Mouse (Mus musculus): ENCODE results near the gene Prtn3.
A peak's percentile ranks its signal among the peaks of the same experiment; 100 is the strongest.

Prtn3 gene

DNA sequence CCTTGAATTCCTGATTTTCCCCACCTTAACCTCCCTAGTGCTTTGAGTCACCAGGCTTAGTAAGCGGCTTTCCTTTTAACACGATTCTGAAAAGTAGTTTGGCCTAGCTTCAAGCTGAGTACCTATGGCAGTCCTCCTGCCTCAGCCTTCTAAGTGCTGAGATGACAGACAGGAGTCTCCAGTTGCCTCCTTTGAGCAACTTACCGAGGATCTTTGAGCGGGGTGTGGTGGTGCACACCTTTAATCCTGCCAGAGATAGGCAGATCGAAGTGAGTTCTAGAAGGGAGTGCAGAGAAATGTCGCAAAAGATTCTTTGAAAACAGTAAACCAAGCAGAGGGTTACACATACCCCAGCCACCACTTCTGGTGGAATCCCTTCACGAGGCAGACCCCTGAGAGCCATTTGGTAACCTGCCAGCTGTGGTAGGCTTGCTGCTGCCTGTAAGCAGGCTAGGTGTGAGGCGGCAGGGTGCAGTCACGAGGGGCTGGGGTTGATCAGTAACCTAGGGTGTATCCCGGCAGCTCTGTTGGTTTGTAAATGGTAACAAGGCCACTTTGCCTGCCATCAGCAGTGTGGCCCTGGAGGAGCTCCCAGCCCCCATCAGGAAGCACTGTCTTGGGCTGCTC is 18.6 kb upstream of the Prtn3 start:
- no peak for DNase-seq (ENCODE audit: low spot score)

GRCm38 (mm10) chr10:79856280-79856679 is 18.0 kb upstream of the Prtn3 start:
- no peak for DNase-seq (ENCODE audit: low spot score)

DNA sequence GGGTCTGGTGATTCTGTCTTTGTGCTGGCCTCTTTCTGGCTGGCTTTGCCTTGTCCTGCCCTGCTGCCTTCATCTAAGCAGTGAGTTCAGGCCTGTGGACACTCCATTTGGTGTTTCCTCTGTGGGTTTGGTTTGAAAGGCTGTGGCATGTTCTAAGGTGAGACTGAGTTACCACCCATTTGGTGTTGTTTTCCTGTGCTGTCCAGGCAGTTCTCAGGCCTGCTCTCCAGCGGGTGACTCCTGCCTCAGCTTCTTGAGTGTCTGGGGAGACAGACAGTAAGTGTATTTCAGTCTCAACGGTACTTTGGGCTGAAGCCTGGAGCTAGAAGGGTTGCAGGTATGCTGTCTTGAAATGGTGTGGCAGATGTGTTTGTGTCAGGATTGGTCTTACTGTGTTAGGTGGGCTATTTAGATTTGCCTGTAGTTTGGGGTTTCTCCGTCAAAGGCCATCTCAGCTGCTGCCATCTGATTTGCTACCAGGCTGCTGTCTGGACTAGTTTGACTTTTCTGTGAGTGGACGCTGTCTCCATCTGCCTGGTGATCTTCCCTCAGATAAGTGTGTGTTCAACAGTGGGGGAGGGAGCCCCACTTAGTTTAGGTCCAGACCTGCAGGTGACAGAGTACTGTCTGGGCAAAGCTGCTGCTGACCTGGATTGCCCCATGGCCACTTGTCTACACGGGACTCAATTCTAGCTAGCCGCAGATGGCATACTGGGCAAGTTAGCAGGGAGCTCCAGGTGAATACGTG is 17.4 kb upstream of the Prtn3 start:
- DNase-seq (ENCODE audit: low spot score): no peak

DNA sequence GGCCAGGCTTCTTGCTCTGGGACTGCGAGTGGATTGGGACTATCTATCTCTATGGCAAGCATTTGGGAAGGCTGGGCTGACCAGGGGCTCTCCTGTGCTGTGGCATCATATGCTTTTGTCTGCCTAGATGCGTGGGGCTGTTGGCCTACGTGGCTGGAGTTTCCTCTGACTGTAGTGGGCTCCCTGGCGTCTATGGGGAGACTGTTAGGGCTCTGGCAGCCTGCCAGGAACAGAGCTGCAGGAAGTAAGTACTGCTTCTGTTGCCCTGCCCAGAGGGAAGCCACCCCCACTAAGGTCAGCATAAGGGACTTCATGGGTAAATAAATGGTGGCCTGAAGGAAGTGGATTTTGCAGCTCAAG is 16.8 kb upstream of the Prtn3 start:
- DNase-seq (ENCODE audit: low spot score): peak; percentile 47

DNA sequence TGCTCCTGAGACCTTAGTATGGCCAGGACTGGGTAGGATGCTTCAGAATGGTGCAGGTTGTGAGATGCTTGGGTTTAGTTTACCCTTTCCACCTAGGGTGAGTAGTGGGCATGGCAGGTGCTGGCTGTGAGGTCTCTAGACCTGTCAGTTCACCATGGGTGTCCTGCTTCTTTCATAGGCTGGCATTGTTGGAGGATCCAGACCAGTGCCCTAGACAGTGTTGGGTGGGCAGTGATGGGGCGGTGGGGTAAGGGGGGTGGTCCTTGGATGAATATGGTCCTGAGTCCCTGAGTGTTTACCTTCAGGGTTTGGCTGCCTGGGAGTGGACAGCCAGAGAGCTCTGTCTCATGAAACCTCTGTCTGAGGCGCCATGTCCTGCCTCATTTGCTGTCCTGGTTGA is 16.4 kb upstream of the Prtn3 start:
- no peak for DNase-seq (ENCODE audit: low spot score)

DNA sequence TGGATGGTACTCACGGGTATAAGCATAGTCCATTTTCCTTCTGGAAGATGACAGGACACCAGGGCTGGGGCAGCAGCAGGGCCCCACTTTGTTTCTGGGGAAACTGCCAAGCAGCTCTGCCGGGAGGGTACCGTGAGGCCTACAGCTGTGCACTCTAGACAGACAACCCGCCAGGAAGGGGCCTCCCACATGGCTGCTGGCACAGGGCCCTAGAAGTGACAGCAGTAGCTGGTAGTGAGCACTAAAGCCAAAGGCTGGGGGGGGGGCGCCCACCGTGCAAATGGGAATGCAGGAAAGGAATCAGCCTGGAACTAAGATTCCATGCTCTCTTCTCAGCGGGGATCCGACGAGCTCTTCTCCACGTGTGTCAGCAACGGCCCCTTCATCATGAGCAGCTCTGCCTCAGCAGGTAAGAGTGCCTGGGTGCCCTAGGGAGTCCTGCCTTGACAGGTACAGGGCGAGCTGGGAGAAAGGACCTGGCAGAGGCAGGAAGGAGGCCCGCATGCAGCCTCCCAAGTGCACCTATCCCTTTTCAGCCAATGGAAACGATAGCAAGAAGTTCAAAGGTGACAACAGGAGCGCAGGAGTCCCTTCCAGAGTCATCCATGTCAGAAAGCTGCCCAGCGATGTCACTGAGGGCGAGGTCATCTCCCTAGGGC is 15.7 kb upstream of the Prtn3 start:
- DNase-seq (ENCODE audit: low spot score): no peak

DNA sequence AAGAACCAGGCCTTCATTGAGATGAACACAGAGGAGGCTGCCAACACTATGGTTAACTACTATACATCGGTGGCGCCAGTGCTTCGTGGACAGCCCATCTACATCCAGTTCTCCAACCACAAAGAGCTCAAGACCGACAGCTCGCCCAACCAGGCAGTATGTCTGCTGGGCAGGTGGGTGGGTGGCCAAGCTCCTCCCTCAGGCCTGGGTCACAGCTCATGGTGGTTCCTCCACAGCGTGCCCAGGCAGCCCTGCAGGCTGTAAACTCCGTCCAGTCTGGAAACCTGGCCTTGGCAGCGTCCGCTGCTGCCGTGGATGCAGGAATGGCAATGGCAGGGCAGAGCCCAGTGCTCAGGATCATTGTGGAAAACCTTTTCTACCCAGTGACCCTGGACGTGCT is 15.2 kb upstream of the Prtn3 start:
- DNase-seq (ENCODE audit: low spot score): no peak

DNA sequence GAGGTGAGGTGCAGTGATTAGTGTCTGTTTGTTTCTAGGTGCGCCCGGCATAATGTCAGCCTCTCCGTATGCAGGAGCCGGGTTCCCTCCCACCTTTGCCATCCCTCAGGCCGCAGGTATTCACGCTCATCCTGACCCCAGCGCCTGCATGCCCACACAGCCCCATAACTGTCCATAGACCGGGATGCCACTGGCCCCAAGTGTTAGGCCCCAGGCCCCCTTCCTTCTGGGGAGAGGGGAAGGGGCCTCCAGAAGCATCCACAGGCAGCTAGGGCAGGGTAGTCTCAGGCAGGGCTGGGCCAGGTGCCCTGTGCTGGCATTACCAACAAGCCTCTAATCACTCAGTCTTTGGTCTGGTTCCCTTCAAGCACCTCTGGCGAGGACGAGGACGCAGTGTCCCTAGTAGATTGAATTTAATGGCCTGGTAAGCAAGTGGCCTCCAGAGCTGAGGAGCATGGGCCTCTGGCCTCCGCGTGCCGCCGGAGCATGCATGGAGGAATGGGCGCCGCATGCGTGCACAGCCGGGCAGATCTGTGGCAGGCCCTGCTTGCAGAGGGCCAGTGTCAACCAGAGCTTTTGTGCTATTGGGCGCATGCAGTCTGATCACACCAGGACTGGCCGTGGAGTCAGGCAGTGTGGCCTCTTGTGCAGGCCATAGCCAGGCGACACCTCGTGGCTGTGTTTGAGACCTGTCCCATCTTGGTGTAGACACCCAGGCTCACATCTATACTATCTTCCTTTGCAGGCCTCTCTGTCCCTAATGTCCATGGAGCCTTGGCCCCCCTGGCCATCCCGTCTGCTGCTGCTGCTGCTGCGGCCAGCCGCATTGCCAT is 14.0 kb upstream of the Prtn3 start:
- no peak for DNase-seq (ENCODE audit: low spot score)

DNA sequence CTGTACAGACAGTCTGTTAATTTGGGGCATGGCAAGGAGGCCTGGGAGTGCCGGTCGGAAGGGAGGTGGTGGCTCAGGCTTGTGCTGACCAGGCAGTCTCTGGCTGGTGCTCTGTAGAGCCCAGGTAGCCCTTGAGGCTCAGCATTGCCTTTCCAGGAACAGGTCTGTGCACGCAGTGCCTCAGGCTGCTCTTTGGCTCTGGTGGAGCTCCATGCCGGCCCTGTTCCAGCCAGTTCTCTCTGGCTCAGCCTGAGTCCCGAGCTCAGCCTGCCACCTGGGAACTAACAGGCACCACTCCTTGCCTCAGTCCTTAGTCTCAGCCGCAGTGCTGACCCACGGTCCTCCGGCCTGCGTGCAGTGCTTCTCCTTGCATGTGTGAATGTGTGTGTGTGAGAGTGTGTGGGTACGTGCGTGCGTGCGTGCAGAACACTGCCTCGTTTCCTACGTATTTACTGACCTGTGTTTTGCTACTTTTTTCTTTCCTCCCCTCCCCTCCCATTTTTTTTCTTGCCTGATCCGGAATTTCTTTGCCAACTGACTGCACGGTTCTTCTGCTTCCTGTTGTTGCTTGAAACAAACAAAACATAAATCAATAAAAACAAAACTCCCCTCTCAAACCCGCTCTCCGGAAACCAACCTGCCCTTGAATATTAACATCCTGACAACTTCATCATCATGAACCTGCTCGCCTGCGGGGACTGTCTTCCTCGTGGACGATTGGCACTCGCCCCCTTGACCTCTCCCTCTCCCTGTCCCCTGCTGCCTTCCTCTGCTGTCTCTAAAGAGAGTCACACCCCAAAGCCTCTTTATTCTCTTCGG is 12.8 kb upstream of the Prtn3 start:
- no peak for DNase-seq (ENCODE audit: low spot score)

DNA sequence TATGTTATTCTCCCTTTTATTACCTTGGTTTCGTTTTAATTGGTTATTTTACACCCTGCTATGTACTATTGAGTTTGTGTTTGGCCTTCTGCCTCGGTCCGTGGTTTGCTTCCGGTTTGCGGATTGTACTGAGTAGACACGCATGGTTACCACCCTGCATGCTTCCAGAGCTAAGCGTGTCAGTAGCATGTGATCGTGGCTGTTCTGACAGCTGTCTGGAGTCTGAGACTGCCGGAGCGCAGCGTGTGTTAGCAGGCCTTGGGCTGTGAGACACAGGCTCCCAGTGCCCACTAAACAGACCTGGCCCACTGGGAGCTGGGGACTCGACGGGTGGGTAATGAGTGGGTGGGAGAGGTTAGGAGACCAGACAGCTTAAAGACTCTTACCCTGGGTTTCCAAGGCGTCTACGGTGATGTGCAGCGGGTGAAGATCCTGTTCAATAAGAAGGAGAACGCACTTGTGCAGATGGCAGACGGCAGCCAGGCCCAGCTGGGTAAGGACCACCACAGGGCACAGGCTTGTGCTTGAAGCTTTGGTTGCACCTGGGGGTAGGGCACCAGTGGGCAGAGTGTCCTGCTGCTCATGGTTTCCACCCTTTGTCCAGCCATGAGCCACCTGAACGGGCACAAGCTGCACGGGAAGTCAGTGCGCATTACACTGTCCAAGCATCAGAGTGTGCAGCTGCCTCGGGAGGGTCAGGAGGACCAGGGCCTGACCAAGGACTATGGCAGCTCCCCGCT is 12.1 kb upstream of the Prtn3 start:
- no peak for DNase-seq (ENCODE audit: low spot score)

GRCm38 (mm10) chr10:79862925-79863324 is 11.4 kb upstream of the Prtn3 start:
- DNase-seq (ENCODE audit: low spot score): no peak

GRCm38 (mm10) chr10:79864351-79865188 is 9.7 kb upstream of the Prtn3 start:
- no peak for DNase-seq (ENCODE audit: low spot score)

DNA sequence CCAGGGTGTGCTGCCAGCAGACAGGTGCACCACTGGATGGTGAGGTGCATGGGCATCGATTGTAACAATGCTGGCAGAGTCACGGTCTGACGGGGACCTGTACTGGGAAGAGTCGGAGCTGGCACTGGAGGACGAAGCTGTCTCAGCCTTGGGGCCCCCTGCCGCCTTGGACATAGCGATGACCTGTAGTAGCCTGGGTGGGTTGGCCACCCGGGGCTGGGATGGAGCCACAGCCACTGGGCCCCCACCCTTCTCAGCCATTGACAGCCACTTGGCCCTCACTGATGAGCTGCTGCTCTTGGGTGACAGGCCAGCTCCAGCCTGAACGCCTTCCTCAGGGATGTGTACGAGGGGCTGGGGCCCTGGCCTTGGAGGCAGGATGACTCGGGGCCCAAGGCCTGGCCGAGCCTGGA is 9.1 kb upstream of the Prtn3 start:
- DNase-seq (ENCODE audit: low spot score): no peak

DNA sequence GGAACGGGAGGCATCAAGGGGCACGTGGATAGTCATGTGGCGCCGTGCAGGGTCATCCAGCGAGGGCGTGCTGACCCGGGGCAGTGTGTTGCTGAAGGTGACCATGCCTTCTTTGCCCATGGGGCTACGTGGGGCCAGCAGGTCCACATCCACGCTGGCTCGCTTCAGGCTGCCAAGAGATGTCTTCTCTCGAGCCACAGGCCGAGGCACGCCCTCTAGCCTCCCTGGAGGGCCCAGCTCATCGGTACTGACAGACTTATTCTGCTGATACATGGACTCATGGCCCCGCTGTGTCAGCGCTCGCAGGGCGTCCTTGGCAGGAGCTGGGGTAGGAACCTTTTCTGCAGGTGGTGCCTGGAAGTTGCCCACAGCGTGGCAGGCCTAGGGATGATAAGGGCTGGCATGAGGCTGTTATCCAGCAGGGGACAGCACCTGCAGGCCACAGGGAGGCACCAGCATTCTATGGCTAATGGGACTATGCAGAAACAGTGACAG is 8.4 kb upstream of the Prtn3 start:
- no peak for DNase-seq (ENCODE audit: low spot score)

DNA sequence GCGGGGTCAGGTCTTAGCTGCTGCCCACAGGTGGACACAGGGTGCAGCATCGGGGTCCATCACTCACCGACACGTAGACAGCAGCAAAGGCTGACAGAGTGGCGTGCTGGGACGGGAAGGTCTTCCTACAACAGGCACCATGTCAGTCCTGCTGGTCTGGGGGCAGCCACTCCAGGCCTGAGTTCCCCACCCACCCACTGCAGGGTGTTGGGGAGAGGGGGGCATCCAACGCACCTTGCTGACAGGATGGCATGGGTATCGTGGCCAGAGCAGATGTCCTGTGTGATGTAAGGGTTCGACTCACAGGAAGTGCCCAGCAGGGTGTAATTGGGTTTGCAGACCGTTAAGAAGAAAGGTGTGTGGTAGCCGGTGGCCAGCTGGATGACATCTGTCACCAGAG is 7.7 kb upstream of the Prtn3 start:
- DNase-seq (ENCODE audit: low spot score): no peak

DNA sequence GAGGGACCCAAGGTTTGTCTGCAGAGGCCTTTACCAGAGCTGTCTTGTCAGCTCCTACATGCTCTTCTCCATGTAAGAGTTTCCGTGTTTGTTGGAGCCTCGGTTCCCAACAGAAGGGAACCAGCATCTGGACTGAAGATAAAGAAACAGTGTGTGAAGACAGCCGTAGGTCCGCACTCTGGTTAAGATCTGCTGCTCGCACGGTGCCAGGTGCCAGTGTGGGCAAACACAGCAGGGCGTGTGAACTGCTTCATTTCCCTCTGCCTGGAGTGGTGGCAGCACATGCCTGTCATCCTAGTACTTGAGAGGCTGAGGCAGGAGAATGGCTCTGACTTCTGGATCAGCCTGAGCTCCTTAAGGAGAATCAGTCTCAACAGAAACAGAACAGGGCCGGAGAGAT is 2.4 kb upstream of the Prtn3 start:
- DNase-seq (ENCODE audit: low spot score): no peak

DNA sequence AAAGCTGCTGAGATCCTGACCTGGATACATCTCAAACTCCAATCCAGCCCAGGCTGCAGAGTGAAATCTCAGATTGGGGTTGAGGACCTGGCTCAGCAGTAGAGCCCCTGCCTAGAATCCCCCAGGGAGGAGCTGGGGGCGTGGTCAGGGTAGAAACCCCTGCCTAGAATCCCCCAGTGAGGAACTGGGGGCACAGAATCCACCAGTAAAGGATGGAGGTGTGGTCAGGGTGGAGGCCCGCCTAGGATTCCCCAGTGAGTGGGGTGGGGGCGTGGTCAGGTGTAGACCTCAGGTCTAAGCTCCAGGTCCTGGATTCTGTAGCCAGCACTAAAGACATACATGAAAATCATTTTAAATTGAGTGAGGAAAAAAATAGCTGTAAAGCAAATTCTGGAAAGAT is 1.4 kb upstream of the Prtn3 start:
- DNase-seq (ENCODE audit: low spot score): no peak

GRCm38 (mm10) chr10:79873313-79873712 is 963 bp upstream of the Prtn3 start:
- DNase-seq (ENCODE audit: low spot score): no peak

- DNase-seq (ENCODE audit: low spot score): no peak
Observed at GRCm38 (mm10) chr10:79873715-79874289, 474 bp upstream of the Prtn3 start.

GRCm38 (mm10) chr10:79877174-79877573 is 2.9 kb downstream of the Prtn3 start:
- no peak for DNase-seq (ENCODE audit: low spot score)

All from urinary bladder, postnatal 25 days (tissue).